Mouse (Mus musculus): Measurements from ENCODE around the gene Fbxw21. TPM values are rescaled to one million over a fixed set of nuclear protein-coding genes. Genes with fewer than 3 reads are reported as not detected.

Fbxw21 gene
- polyA plus RNA-seq, 1 experiment from 2014 or later: not detected

- H3K27me3 ChIP-seq (ENCODE audit: insufficient read depth, low read length): no peaks in the 10 kb centered on the region
- H3K36me3 ChIP-seq (ENCODE audit: insufficient read depth): peaks cover 13% of the 10 kb centered on the region; the same call in 1 of the 2 replicates
- H3K9me3 ChIP-seq (ENCODE audit: low read depth, low read length): no peaks in the 10 kb centered on the region
- WGBS: 81% methylated on average over 8 of the region's 8 CpGs
- no peak for TF ChIP-seq CTCF (IDR thresholded peaks at IDR 0.05; ENCODE audit: low read depth)
- peaks cover 14% of the 10 kb centered on the region for H3K4me1 ChIP-seq (ENCODE audit: insufficient read depth)
- DNase-seq (no peak), ATAC-seq (ENCODE audit: insufficient read depth) (no peak)
- H3K4me3 ChIP-seq (ENCODE audit: low read depth, low read length): no peak overlapping the region
- no peak overlapping the region for H3K9ac ChIP-seq
- no peak overlapping the region for H3K27ac ChIP-seq (ENCODE audit: low read depth)
- H3K4me2 ChIP-seq: no peak overlapping the region
Observed at GRCm38 (mm10) chr9:109091802-109092201, 70.0 kb downstream of the Fbxw21 start.

- Histone ChIP-seq H3K9me3 (ENCODE audit: low read depth, low read length) (no peaks in the 10 kb centered on the region), H3K4me3 (ENCODE audit: low read depth, low read length) (no peak overlapping the region), H3K4me1 (ENCODE audit: insufficient read depth) (peaks cover 14% of the 10 kb centered on the region), H3K27me3 (ENCODE audit: insufficient read depth, low read length) (no peaks in the 10 kb centered on the region), H3K4me2 (no peak overlapping the region), H3K27ac (ENCODE audit: low read depth) (0 out of 2 replicates have a peak overlapping the region, but pooled peaks have one; percentile 12), H3K9ac (no peak overlapping the region), H3K36me3 (ENCODE audit: insufficient read depth) (peaks cover 13% of the 10 kb centered on the region; the same call in 1 of the 2 replicates)
- DNase-seq: peak; percentile 21
- no peak for ATAC-seq (ENCODE audit: insufficient read depth)
- no peak for TF ChIP-seq CTCF (IDR thresholded peaks at IDR 0.05; ENCODE audit: low read depth)
- 55% methylated on average over 15 of the region's 15 CpGs for WGBS
Observed at GRCm38 (mm10) chr9:109090446-109090845, 71.4 kb downstream of the Fbxw21 start.

Other genes starting within 250 kb of the Fbxw21 start
- not detected in 2 replicates for gene Tmem89, start 247.4 kb downstream of the Fbxw21 start, polyA plus RNA-seq (2014; fragmentation: Nextera tagmentation; extraction: Ambion mirVana)
- 446 and 454 TPM in 2 replicates for gene Uqcrc1, start 225.4 kb downstream of the Fbxw21 start, polyA plus RNA-seq (2014; fragmentation: Nextera tagmentation; extraction: Ambion mirVana)
- gene Col7a1, start 208.5 kb downstream of the Fbxw21 start, polyA plus RNA-seq (2014; fragmentation: Nextera tagmentation; extraction: Ambion mirVana): 1.7 and 2.1 TPM in 2 replicates
- not detected in 2 replicates for gene Ucn2, start 176.0 kb downstream of the Fbxw21 start, polyA plus RNA-seq (2014; fragmentation: Nextera tagmentation; extraction: Ambion mirVana)
- 7.6 and 9.7 TPM in 2 replicates for gene Pfkfb4, start 170.3 kb downstream of the Fbxw21 start, polyA plus RNA-seq (2014; fragmentation: Nextera tagmentation; extraction: Ambion mirVana)
- gene Shisa5, start 123.5 kb downstream of the Fbxw21 start, polyA plus RNA-seq (2014; fragmentation: Nextera tagmentation; extraction: Ambion mirVana): 56.6 and 61.0 TPM in 2 replicates
- gene Trex1, start 102.3 kb downstream of the Fbxw21 start, polyA plus RNA-seq (2014; fragmentation: Nextera tagmentation; extraction: Ambion mirVana): 10.6 and 11.6 TPM in 2 replicates
- 24.5 and 27.6 TPM in 2 replicates for gene Atrip, start 87.9 kb downstream of the Fbxw21 start, polyA plus RNA-seq (2014; fragmentation: Nextera tagmentation; extraction: Ambion mirVana)
- 9.3 and 10.6 TPM in 2 replicates for gene Ccdc51, start 79.5 kb downstream of the Fbxw21 start, polyA plus RNA-seq (2014; fragmentation: Nextera tagmentation; extraction: Ambion mirVana)
- gene Tma7, start 79.5 kb downstream of the Fbxw21 start, polyA plus RNA-seq (2014; fragmentation: Nextera tagmentation; extraction: Ambion mirVana): 599 and 638 TPM in 2 replicates
- gene Plxnb1, start 66.7 kb downstream of the Fbxw21 start, polyA plus RNA-seq (2014; fragmentation: Nextera tagmentation; extraction: Ambion mirVana): 16.1 and 18.4 TPM in 2 replicates
- not detected in 2 replicates for gene Fbxw13, start 33.9 kb upstream of the Fbxw21 start, polyA plus RNA-seq (2014; fragmentation: Nextera tagmentation; extraction: Ambion mirVana)
- not detected in 2 replicates for gene Fbxw20, start 72.7 kb upstream of the Fbxw21 start, polyA plus RNA-seq (2014; fragmentation: Nextera tagmentation; extraction: Ambion mirVana)
- gene Fbxw14, start 125.6 kb upstream of the Fbxw21 start, polyA plus RNA-seq (2014; fragmentation: Nextera tagmentation; extraction: Ambion mirVana): not detected in 2 replicates
- gene Fbxw28, start 177.6 kb upstream of the Fbxw21 start, polyA plus RNA-seq (2014; fragmentation: Nextera tagmentation; extraction: Ambion mirVana): not detected in 2 replicates
- gene Fbxw22, start 242.3 kb upstream of the Fbxw21 start, polyA plus RNA-seq (2014; fragmentation: Nextera tagmentation; extraction: Ambion mirVana): not detected in 2 replicates

Data from lung, embryonic 14.5 days (tissue).